Mouse (Mus musculus) CH12.LX (cell line): ENCODE data around the gene Zbtb17. TPM values are rescaled to one million over a fixed set of nuclear protein-coding genes. Genes with fewer than 3 reads are reported as not detected.

Experiments used
- DNase-seq: peaks from one replicate; pipeline ENCODE4 v3.0.0-alpha.2; 2013; ENCODE audit errors: extremely low read depth
- H3K27ac ChIP-seq: 2 replicates; pipeline ENCODE4 v1.5.1; 2012; ENCODE audit warnings: low read depth, mild to moderate bottlenecking, control low read depth, moderate library complexity; ENCODE audit not compliant: insufficient read depth
- H3K27me3 ChIP-seq: replicated peaks from 2 replicates; pipeline ENCODE3; 2012; ENCODE audit warnings: inconsistent platforms
- H3K36me3 ChIP-seq, 2 experiments: replicated peaks in 1 of 2; 2 replicates each; pipeline versions ENCODE3 to v1.6.1; 2012; ENCODE audit warnings: inconsistent platforms in 1 of 2, low read length in 1 of 2, mild to moderate bottlenecking in 1 of 2, mixed read lengths in 1 of 2, moderate library complexity in 1 of 2; ENCODE audit not compliant: control insufficient read depth in 1 of 2, insufficient read depth in 1 of 2
- H3K4me1 ChIP-seq, 2 experiments: 2 replicates each; pipeline ENCODE4 v1.6.1; 2012; ENCODE audit warnings: inconsistent platforms in 1 of 2, moderate library complexity in 1 of 2; ENCODE audit not compliant: insufficient read depth in 2 of 2, control insufficient read depth in 1 of 2
- H3K4me2 ChIP-seq: 2 replicates; pipeline ENCODE4 v1.6.1; 2012; ENCODE audit warnings: low read depth, mild to moderate bottlenecking, control low read depth; ENCODE audit not compliant: poor library complexity, insufficient read depth, severe bottlenecking
- H3K4me3 ChIP-seq, 3 experiments: fragments of 150-350 bp in 1 of 3; sonication (generic) in 1 of 3; replicated peaks in 1 of 3; 2 replicates each; pipeline versions ENCODE3 to v1.5.1; 2011 to 2012; ENCODE audit warnings: low read depth in 2 of 3, low read length in 2 of 3, mild to moderate bottlenecking in 2 of 3, moderate library complexity in 2 of 3, control low read depth in 1 of 3, improper control_type of control experiment in 1 of 3, inconsistent platforms in 1 of 3, mixed read lengths in 1 of 3; ENCODE audit not compliant: poor library complexity in 1 of 3
- H3K79me2 ChIP-seq: replicated peaks from 2 replicates; pipeline ENCODE4 v1.6.1; 2012; ENCODE audit warnings: mild to moderate bottlenecking, moderate library complexity; ENCODE audit not compliant: control insufficient read depth, poor library complexity, insufficient read depth, severe bottlenecking; ENCODE audit errors: extremely low read depth
- H3K9ac ChIP-seq: 2 replicates; pipeline ENCODE4 v1.6.1; 2012; ENCODE audit warnings: low read depth, mild to moderate bottlenecking, control low read depth, moderate library complexity; ENCODE audit not compliant: insufficient read depth
- H3K9me3 ChIP-seq: replicated peaks from 2 replicates; pipeline ENCODE3; 2012; ENCODE audit warnings: low read length, inconsistent platforms, mixed read lengths
- BHLHE40 ChIP-seq: IDR thresholded peaks from 2 replicates; pipeline ENCODE4 v1.6.1; 2011; ENCODE audit warnings: mild to moderate bottlenecking, low read depth, low read length, improper control_type of control experiment
- ELF1 ChIP-seq: IDR thresholded peaks from 2 replicates; pipeline ENCODE4 v1.6.1; 2014; ENCODE audit warnings: low read depth, mild to moderate bottlenecking, inconsistent platforms, low read length, improper control_type of control experiment
- GABPA ChIP-seq: IDR thresholded peaks from 2 replicates; pipeline ENCODE4 v1.6.1; 2012; ENCODE audit warnings: low read depth, low read length, improper control_type of control experiment, inconsistent platforms; ENCODE audit not compliant: insufficient replicate concordance
- MEF2A ChIP-seq: IDR thresholded peaks from 2 replicates; pipeline ENCODE4 v1.6.1; 2014; ENCODE audit warnings: low read depth, mild to moderate bottlenecking, inconsistent platforms, low read length, improper control_type of control experiment, borderline replicate concordance
- MXI1 ChIP-seq: IDR thresholded peaks from 2 replicates; pipeline ENCODE4 v1.6.1; 2011; ENCODE audit warnings: mild to moderate bottlenecking, low read depth, low read length, improper control_type of control experiment
- MYC ChIP-seq: IDR thresholded peaks from 2 replicates; pipeline ENCODE4 v1.6.1; 2011; ENCODE audit warnings: low read depth, mild to moderate bottlenecking, improper control_type of control experiment, low read length
- POLR2A ChIP-seq: IDR thresholded peaks from 2 replicates; pipeline ENCODE4 v1.6.1; 2011; ENCODE audit warnings: low read depth, mild to moderate bottlenecking, improper control_type of control experiment, low read length
- POLR2AphosphoS2 ChIP-seq: IDR thresholded peaks from 2 replicates; pipeline ENCODE4 v1.6.1; 2011; ENCODE audit warnings: low read depth, low read length, improper control_type of control experiment
- SIN3A ChIP-seq: IDR thresholded peaks from 2 replicates; pipeline ENCODE4 v1.6.1; 2012; ENCODE audit warnings: low read length, improper control_type of control experiment, inconsistent platforms
- TCF12 ChIP-seq: IDR thresholded peaks from 2 replicates; pipeline ENCODE4 v1.6.1; 2014; ENCODE audit warnings: low read depth, mild to moderate bottlenecking, inconsistent platforms, low read length, improper control_type of control experiment
- USF1 ChIP-seq: IDR thresholded peaks from 2 replicates; pipeline ENCODE4 v1.6.1; 2014; ENCODE audit warnings: low read depth, mild to moderate bottlenecking, inconsistent platforms, low read length, improper control_type of control experiment
- ZNF384 ChIP-seq: IDR thresholded peaks from 2 replicates; pipeline ENCODE4 v1.6.1; 2012; ENCODE audit warnings: low read depth, low read length, improper control_type of control experiment, inconsistent platforms
- dilution Hi-C: fragments of 300-500 bp; cut with MboI; formaldehyde crosslinking; loops from 2 replicates; pipeline ENCODE4 v1.14.3; 2020; ENCODE audit warnings: low sequenced_read_pairs; ENCODE audit not compliant: extremely low pct_unique_long_range_greater_than_20kb, extremely low pct_ligation_motif_present
- in situ Hi-C: fragments of 300-500 bp; cut with MboI; formaldehyde crosslinking; loops from 3 replicates; pipeline ENCODE4 v1.14.3; 2019; ENCODE audit warnings: low sequenced_read_pairs, low pct_ligation_motif_present, low pct_unique_long_range_greater_than_20kb, mixed read lengths
- polyA plus RNA-seq: library from polyadenylated mRNA; unstranded; fragments of >175 nt; gene quantifications from 2 replicates; pipeline ENCODE4 v1.2.1, GENCODE M21; 2012; ENCODE audit warnings: low read depth; ENCODE audit not compliant: insufficient read length
- total RNA-seq, 2 experiments: library from RNA; depleted of rRNA; stranded (reverse); fragments of 300-350 nt in 1 of 2; fragments of >200 nt in 1 of 2; gene quantifications; 2 replicates each; pipeline ENCODE4 v1.2.3; 2012 to 2014

Gene Zbtb17
- total and polyA plus RNA-seq, 3 experiments: 21.4 to 51.2 (median 47.6) TPM

GRCm38 (mm10) chr4:141443641-141444429, 619 bp upstream of the Zbtb17 start (continued):
- TF ChIP-seq POLR2AphosphoS2: no peak
- no peak for TF ChIP-seq MEF2A
- TF ChIP-seq ZNF384: no peak
- TF ChIP-seq POLR2A: no peak

GRCm38 (mm10) chr4:141445328-141445720, 870 bp downstream of the Zbtb17 start:
- Histone ChIP-seq H3K9me3 (no peaks in the 10 kb centered on the region), H3K27me3 (peaks cover 3% of the 10 kb centered on the region), H3K9ac (peak overlapping the region; percentile 93), H3K79me2 (peaks cover 12% of the 10 kb centered on the region), H3K4me1 (peaks cover 9 to 24% of the 10 kb centered on the region in 2 experiments), H3K4me2 (peak overlapping the region; percentile 88), H3K27ac (peak overlapping the region; percentile 2; the same call in 1 of the 2 replicates), H3K36me3 (peaks cover 22 to 39% of the 10 kb centered on the region in 2 experiments), H3K4me3 (peak overlapping the region; percentile 75 to 90 (median 76))
- in situ Hi-C loops: loop anchor here (5.0 kb wide), 1 partner anchor 33 kb away; no protein-coding TSS in a partner anchor
- peak; percentile 35 for DNase-seq
- dilution Hi-C loops: no loop called here
- 0 out of 2 replicates have a peak, but pooled peaks have one; percentile 36 for TF ChIP-seq MYC
- 0 out of 2 replicates have a peak, but pooled peaks have one; percentile 69 for TF ChIP-seq SIN3A
- TF ChIP-seq ELF1: no peak
- TF ChIP-seq BHLHE40: peak; percentile 55
- peak; percentile 86 for TF ChIP-seq MXI1
- TF ChIP-seq TCF12: no peak

GRCm38 (mm10) chr4:141446211-141446610, 1.8 kb downstream of the Zbtb17 start:
- Histone ChIP-seq H3K79me2 (peaks cover 15% of the 10 kb centered on the region), H3K27me3 (no peaks in the 10 kb centered on the region), H3K4me2 (no peak overlapping the region), H3K9me3 (no peaks in the 10 kb centered on the region), H3K9ac (no peak overlapping the region), H3K4me3 (no peak overlapping the region), H3K36me3 (peaks cover 24 to 45% of the 10 kb centered on the region in 2 experiments), H3K4me1 (peaks cover 9 to 29% of the 10 kb centered on the region in 2 experiments), H3K27ac (no peak overlapping the region)
- in situ Hi-C loops: loop anchor here (5.0 kb wide), 1 partner anchor 34 kb away; no protein-coding TSS in a partner anchor
- no peak for DNase-seq
- TF ChIP-seq GABPA (no peak), USF1 (no peak)
- dilution Hi-C loops: no loop called here
